Mouse (Mus musculus): ENCODE data around the gene Fbh1.
A peak's percentile ranks its signal among the peaks of the same experiment; 100 is the strongest.

Fbh1 gene

DNA sequence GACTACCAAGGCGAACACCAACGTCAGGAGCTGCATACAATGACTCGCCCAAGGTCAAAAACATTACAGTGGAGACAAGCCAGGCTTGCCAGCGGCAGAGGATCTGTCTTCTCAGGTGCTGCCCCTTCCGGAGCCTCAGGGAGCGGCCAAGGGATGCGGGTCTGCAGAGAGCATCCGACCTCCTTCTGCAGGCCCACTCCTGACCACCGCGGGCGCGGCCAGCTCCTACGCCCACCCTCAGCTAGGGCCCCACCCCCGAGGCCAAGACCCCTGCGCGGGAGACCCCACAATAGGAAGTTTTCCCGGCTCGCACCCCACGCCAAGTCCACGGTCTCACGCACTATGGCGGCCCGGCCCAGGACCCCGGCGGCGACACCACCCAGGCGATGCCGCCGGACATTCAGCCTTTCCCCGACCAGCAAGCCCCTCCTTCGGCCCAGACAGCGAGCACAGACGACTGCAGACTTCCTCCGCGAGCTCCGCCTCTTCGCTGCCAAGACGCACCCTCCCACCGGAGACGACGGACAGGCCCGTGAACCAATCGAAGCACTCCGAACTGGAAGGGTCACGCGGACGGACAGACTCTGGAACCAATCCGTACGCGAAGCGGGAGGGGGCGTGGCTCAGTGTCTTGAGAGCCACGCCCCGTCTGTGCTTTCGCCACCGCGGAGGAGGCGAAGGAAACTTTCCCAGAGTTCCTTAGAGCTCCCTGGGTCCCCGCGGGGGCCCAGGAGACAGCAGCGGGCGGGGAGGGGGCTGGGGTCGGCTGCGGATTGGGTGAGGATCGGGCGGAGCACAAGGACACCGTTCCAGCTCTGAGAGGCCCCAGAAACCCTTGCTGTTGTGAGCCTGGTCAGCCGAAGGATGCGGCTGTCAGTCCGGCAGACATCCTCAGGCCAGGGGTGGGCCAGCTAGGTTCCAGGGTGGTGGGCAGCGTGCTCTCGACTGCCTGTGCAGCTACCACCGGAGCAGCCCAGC, at the start of gene Fbh1, which contains the start of gene Ankrd16:
Fbh1 (minus strand) TSS at position 492 of the 978 bp plus-strand sequence.
Ankrd16 (plus strand) TSS at position 786 of the 978 bp plus-strand sequence.
- DNase-seq = peak; percentile 100

DNA sequence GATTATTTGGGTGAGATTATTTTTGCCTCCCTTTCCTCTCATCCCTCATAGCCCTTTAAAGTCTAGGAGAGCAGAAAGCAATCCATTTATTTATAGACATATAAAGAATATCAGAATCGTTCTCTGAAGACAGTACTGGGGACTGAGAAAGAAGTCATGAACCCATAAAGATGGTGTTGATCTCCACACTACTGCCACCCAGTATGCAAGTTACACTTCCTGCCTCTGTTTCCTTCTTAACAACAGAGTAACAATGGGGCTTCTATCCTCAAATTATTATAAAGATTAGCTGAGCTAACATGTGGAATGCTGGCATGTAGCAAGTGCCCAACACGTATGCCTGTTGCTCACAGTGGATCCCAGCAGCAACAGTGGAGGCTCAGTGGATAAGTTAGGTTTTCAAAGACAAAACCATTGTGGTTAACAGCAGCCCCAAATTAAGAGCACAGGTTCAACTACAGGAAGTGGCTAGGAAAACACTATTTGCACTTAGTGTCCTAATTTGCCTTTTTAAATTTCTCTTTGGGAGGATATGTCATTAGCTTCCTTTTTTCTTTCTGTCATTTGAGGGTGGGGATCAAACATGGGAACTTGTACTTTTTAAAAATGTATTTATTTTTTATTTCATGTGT, 24.0 kb upstream of the Fbh1 start:
- DNase-seq = no peak

DNA sequence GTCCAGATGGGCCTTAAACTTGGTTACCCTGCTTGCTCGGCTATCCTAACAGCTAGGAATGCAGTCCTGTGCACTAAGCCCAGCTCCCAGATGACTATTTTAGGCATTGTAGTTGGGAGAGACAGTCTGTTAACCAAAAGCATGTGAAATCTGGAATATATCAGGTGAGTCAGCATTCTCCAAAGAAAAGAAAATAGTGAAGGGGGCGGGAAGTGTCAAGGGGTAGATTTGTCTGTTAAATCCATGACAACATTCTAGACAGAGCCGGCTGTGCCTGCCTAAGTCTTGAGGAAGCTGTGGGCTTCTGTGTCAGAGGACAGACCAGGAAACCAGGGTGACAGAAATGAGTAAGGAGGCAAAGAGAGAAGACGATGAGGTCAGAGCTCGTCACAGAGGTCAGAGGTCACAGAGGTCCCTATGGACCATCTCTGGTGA, 20.6 kb upstream of the Fbh1 start:
- DNase-seq = no peak

DNA sequence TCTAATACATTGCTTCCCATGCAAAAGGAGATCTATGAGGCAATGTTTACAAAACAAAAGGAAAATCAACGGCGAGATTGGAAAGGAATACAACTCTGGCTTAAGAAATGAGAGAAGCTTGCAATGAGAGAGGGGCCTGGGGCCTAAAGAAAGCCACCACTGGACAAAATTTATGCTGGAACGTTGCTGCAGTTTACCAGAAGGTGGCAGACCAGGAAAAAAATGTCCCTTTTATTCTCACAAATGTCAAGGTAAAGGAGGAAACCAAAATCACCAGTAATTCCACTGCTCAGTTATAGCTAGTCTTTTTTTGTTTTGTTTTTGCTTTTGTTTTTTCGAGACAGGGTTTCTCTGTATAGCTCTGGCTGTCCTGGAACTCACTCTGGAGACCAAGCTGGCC, 17.3 kb upstream of the Fbh1 start:
- DNase-seq = no peak

DNA sequence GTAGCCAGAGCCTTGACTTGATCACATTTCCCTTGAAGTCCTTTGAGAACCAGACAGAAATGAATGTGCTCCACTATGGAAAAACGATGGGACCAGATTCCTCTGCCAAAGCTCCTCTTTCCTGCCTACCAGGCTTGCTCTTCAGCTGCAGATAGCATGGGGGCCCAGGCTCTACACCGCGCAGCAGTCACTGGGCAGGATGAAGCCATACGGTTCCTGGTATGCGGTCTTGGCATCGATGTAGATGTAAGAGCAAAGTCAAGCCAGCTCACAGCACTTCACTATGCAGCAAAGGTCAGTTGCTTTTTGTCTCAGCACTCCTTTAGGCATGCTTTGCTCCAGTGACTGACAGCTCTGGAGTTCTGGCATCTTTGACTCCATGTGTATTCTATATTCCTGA, 6.8 kb upstream of the Fbh1 start:
- DNase-seq = no peak

DNA sequence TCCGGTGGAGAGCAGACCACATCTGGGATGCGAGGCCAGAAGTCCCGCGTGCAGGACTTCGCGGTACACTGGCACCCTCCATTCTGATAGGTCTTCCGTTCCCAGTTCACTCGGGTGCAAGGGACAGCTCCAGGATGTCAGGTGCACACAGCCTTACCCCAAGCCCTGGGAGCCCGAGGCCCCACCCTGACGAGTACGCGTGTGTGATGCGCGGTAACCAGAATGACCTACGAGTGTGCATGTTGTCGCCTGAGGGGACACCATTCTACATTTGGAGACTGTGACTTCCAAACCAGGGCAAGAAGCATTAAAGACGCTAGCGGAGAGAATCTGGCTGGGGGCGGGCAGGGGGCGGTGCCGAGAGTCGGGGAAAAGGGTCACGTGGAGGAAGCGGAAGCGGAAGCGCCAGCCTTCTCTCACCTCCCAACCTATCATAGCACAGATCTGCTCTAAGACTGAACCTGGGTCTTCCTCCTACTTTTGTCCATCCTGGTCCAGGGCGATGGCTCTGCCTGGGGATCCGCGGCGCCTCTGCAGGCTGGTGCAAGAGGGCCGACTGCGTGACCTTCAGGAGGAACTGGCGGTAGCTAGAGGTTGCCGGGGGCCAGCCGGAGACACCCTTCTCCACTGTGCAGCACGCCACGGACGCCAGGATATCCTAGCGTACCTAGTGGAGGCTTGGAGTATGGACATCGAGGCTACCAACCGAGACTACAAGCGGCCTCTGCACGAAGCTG, 873 bp upstream of the Fbh1 start:
- DNase-seq = peak; percentile 94

DNA sequence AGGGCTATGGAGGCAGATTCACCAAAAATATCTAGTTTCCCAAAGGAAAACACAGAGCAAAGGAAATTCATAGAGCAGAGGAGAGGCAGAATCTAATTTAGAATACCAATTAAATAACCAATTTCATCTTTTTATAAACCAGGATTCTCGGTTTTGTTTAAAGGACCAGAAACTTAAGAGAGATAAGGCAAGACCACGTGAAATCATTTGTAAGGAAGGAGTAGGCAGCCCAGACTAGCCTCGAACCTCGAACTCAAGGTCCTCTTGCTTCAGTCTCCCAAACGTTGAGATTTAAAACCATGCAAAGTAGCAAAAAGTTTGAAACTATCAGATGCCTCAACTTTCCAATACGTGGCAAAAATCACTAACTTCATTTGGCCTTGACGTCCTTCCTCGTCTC, 967 bp downstream of the Fbh1 start:
- DNase-seq = no peak

DNA sequence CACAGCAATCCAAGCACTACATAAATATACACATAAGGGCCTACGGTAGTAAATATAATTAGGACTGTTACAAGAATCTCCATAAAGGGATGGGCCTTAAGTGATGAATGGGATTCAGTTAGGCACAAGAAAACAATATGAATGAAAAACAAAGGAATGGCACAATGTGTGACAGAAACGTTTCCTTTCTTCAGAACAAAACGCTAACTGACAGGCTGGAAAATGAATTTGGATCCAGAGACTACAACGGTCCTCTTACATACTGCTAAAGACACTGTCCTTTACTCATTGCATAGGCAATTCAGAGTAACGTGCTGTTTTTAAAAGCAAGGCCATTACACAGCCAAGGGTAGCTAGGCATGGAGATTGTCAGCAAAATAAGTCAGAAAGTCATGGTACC, 2.3 kb downstream of the Fbh1 start:
- DNase-seq = peak; percentile 52

DNA sequence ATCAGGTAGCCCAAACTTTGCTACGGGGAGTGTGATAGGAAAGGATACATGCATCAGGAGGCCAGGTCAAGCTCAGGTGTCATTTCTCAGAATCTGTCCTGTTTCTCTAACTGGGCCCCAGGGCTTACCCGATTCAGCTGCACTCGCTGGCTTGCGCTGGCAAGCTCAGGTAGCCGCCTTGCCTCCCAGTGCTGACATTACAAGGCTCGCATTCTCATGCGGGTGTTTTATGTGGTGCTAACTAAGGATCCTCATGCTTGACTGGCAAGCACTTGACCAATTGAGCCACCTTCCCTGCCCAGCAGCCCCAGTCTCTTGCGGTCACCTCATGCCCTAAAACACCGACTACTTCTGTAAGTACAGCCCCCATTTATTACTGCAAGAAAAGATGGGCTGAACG, 3.0 kb downstream of the Fbh1 start:
- no peak for DNase-seq

DNA sequence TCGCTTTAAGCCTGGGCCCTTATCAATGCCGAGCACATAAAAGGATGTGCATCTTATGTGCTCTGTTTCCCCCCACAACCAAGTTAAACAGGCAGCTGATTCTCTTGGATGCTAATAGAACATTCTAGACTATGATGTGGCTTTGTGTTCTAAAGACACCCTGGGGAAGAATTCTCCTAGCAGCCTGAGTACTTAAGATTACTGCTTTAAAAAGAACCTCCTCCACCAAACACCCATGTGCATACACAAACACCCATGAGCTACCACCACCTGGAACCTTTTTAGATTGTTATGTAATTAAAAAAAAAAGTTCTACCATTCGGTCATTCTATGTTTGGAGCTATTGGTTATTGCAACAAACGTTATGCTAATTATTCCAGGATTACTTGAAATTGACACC, 5.0 kb downstream of the Fbh1 start:
- no peak for DNase-seq

DNA sequence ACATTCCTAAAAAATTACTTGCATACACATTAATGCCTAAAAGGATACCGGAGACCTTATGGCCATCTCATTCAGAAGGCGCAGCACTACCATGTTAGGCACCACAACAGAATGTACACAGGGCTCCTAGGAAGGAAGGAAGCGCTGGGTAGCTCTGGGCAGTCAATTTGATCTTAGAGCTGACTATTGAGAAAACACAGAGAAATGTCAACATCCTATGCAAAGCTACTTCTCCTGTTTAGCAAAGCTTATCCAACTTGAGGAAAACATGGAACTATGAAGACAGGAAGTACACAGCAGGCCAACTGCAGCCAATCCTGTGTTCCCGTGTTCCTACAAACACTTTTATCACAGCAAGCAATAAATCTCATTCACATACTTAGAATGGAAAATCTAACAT, 5.7 kb downstream of the Fbh1 start:
- no peak for DNase-seq

DNA sequence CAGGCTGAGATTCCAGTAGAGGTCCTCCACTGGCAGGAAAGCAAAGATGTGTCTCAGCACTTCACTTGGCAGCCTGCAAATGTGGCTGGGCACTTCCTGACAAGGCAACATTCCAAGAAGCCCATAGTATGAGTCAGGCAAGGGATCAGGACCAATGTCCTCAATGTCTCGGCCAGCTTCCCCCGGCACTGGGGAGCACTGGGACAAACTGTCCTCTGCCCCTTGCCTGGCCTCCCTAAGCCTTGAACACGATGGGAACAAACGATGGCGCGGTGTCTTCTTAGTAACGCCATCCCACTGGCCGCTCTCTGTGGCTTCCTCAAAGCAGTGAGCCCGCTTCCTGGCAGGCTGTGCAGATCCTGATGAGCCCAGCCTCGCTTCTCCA, 10.2 kb downstream of the Fbh1 start:
- no peak for DNase-seq

DNA sequence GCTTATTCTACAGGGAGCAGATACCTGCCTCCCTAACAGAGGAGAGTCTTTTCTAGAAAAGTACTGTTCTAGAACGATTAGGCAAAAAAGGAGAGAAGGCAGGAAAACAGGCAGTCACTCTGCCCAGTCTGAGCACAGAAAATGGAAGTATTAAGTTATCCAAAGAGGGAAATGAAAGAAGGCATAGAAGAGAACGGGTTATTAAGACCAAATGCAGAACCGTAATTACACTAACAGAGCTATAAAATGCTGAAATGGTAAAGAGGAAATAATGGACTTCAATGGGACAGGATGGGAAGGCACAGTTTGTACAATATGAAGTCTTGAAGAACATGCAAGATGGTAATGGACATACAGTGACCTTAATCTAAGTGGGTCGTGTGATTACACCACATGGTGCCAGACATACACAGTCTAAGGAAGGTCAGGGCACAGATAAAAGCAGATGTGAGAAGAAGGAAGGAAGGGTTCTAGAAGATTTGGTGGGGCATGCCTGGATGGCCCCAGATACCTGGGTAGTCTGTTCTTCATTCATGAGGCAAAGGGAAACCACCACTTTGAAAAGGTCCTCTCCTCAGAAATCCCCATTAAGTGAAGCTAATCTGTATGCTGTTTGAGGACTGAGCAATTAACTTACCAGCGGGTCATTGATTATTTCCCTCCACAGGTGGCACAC, 10.8 kb downstream of the Fbh1 start:
- no peak for DNase-seq

DNA sequence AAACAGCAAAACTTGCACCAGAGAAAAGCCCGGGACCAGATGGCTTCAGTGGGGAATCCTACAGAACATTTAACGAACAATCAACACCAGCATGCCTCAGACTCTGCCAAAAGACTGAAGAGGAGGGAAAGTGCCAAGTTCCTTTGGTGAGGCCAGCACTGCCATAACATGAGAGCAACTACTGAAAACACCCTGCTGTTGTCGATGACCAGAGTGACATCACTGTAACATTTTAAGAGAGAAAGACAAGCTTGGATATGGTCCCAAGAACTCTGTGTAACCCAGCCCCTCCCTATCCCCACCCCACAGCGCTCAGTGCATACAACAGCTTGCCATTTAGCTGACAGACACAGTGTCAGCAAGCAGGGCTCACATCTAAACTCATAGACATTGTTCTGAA, 11.7 kb downstream of the Fbh1 start:
- no peak for DNase-seq

DNA sequence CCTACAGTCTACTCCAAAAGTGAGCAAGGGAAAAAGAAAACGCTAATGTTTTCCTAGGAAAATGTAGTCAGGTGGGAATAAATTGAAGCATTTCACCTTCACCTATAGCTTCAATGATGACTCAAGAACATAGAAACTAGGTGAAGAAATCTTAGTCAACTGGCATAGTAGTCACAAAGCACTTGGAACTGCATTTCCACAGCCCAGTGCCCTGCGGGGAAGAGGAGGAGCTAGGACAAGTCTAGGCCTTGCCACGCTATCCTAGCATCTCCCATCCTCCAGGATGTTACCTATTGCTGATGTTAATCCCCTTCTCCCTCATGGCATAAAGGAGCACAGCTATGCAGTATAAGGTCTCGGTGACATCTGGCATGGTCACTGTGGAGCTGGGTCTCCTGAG, 14.8 kb downstream of the Fbh1 start:
- no peak for DNase-seq

DNA sequence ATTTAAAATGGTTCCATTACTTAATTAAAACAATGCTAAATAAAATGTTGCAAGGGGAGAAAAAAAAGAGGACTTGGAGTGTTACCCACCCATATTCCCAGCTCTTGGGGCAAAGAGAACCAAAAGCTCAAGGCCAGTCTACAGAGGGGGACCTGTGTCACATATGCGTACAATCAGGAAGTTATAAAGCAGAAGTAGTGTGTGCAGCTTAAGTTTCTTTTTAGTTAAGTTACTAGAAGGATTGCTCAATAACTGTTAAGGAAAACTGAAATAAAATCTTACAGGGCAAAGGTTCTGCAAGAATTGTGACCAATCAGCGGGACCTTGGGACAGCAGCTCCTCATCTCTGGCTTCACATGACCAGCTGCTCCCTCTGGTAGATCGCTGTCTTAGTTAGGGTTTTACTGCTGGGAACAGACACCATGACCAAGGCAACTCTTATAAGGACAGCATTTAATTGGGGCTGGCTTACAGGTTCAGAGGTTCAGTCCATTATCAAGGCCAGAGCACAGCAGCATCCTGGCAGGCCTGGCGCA, 37.8 kb downstream of the Fbh1 start:
- no peak for DNase-seq

DNA sequence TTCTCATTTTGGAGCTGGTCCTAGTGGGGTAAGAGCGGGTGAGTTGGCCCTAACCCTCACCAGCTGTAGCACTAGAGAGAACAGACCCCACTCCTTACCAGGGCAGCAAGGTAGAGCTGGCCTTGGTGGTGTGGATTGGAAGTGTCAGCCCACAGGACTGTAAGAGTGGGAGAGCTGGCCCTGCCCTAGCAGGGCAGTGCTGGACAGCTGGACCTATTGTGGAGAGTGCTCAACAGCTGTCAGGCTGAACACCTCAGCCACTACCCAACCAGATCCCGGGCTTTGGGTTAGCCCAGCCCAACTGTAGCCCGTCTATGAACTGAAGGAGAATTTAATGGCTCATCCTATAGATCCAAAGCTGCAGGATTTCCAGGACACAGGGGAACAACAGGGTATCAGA, 38.6 kb downstream of the Fbh1 start:
- DNase-seq = no peak

DNA sequence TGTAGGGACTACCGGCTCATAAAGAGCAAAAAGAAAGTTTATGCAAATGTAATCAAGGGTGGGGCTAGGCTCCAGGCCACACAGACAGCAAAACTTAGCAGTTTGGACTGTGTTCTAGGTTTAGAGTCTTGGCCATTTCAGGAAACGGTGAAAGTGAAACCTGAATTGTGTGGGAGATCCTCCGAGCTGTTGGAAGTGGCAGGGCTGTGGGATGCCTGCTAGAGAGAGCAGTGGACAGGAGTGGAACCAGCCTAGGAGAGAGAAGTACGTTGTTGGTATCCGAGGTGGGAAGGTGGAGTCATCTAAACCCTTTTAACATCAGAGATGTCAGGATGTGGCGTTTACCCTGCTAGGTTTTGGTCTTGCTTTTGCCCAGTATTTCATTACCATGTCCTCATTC, 41.5 kb downstream of the Fbh1 start:
- DNase-seq = no peak

DNA sequence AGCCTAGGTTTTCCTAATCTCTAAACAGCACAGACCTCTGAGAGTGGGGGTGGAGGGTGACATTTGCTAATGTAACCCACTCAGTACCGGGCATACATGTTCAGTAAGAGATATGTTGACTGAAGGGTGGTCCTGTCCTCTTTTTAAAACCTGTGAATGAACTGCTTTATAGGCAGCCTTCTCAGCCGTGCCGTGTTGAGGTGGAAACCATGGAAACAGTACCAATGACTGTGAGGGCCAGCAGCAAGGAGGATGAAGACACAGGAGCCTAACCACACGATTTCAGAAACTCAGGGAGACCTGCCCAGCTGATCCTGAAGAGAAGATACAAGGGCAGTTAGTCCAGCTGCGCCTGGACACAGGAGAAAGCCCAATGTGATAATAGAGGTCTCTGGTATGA, 44.4 kb downstream of the Fbh1 start:
- DNase-seq = no peak

DNA sequence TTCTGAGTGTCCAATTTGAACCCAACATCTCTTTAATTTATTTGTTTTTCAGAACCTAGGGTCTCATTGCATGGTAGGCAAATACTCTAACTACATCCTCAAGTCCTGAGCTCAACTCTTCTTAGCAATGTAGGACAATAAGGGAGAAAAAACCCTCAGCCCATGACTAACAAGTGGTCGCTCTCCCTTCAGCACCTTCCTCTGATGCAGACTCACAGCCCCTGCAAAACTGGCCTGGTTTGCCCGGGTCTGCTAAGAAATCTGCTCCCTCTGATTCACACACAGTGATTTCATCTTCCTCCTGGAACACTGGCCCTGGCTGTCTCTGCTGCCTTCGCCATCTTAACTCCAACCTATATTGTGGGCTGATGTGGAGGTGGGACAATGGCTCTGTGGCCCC, 48.3 kb downstream of the Fbh1 start:
- DNase-seq = no peak

DNA sequence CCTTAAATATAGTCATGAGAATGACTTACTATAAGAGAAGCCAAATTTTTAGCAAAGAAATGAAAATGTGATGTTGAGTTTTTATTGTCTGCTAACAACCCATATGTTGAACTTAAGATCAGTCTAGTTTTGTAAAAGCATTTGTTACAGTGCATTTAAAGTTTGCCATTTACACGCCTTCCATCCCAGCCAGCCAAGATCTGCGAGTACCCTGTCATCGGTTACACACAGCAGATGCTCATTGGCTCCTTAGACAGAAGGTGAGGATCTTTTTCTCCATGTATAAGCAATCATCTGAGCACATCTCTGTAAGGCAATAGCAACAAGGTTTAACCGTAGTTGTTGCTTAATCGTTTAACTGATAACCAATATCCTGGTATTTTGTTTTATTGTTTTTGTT, 49.8 kb downstream of the Fbh1 start:
- DNase-seq = no peak

DNA sequence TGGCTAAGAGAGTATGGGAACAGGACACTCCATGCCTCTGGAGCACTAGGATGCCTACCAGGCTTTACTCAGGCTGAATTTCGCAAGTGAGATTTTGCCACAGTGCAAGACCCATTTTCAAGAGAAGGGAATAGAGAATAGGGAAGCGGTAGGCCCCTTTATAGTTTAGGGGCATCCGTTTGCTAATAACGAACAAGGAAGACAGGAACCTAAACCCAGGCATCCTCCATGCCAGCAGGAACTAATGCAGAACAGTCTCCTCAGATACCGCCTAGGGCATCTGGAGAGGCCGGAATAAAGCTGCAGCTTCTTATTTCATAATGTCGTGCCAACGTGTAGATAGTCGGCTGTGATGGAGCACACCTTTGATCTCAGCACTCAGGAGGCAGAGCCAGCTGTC, 54.8 kb downstream of the Fbh1 start:
- DNase-seq = no peak

DNA sequence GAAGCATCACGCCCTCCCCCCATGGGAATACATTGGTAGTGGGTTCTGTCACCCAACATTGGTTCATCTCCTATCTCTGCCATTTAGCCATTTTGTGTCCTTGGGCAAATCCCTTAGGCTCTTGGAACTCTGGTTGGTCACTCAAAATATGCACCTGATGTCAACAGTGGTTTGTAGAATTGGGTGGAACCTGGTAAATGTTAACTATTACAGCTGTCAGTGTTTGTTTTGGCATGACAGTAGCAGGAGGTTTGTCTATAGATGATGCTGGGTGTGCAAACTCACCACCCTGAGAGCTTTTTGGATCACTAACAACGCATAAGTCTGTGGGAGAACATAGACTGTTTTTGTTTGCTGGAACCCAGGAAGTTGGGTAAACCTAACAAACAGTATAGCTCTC, 58.8 kb downstream of the Fbh1 start:
- no peak for DNase-seq

Data from retina, postnatal 1 day (tissue).